In genomic region chr16:90423898-90424297, GRCm38 (mm10) we compare ENCODE assay signal across 11 mouse cellular contexts. TPM values are rescaled to one million over a fixed set of nuclear protein-coding genes. Genes with fewer than 3 reads are reported as not detected.
A peak's percentile ranks its signal among the peaks of the same experiment; 100 is the strongest.
DNase-seq lines count a peak whose midpoint lies in the region; ATAC-seq lines count a peak whose summit lies in the region.
"Had no signal": no experiment of that assay in that cellular context is flagged by ENCODE, and none has a peak within 500 bp of the region (broad histone marks: within the 10 kb centered on the region; RNA-seq: fewer than 3 reads in every experiment).

No protein-coding gene starts in this region.

- H3K27ac ChIP-seq in kidney, embryonic 14.5 days (ENCODE audit: low read depth, low read length): peak overlapping the region; percentile 34; the same call in 1 of the 2 replicates
- H3K27ac ChIP-seq in forebrain, embryonic 11.5 days (ENCODE audit: low read depth, low read length): no peak overlapping the region
- no peak overlapping the region for H3K27ac ChIP-seq in intestine, embryonic 16.5 days (ENCODE audit: low read length)

- WGBS in kidney, embryonic 14.5 days: 9% methylated on average over 3 of the region's 3 CpGs
- 59% methylated on average over 3 of the region's 3 CpGs for WGBS in forebrain, embryonic 11.5 days
- 42% methylated on average over 3 of the region's 3 CpGs for WGBS in intestine, embryonic 16.5 days

- no peak overlapping the region for H3K4me2 ChIP-seq in kidney, embryonic 14.5 days (replicated peaks; ENCODE audit: low read depth, low read length)
- H3K4me2 ChIP-seq in forebrain, embryonic 11.5 days (ENCODE audit: low read depth, low read length, severe bottlenecking): no peak overlapping the region
- H3K4me2 ChIP-seq in intestine, embryonic 16.5 days (ENCODE audit: low read depth, low read length): no peak overlapping the region
- H3K4me2 ChIP-seq: liver, embryonic 11.5 days had no signal

- peaks cover 61% of the 10 kb centered on the region for H3K4me1 ChIP-seq in kidney, embryonic 14.5 days (ENCODE audit: control insufficient read depth, insufficient read depth, low read length)
- H3K4me1 ChIP-seq in forebrain, embryonic 11.5 days (replicated peaks; ENCODE audit: control insufficient read depth, insufficient read depth, low read length): peaks cover 33% of the 10 kb centered on the region
- peaks cover 52% of the 10 kb centered on the region for H3K4me1 ChIP-seq in intestine, embryonic 16.5 days (ENCODE audit: control insufficient read depth, insufficient read depth, low read length)

- H3K36me3 ChIP-seq in kidney, embryonic 14.5 days (ENCODE audit: control insufficient read depth, insufficient read depth, low read length): peaks cover 2% of the 10 kb centered on the region; the same call in 1 of the 2 replicates
- H3K36me3 ChIP-seq in forebrain, embryonic 11.5 days (ENCODE audit: control insufficient read depth, insufficient read depth, low read length): no peaks in the 10 kb centered on the region; the same call in none of the 2 replicates
- H3K36me3 ChIP-seq in intestine, embryonic 16.5 days (ENCODE audit: control insufficient read depth, insufficient read depth, low read length): no peaks in the 10 kb centered on the region

- peak; percentile 90 for ATAC-seq in kidney, embryonic 14.5 days (ENCODE audit: low FRiP score, low TSS enrichment)
- peak; percentile 23 for ATAC-seq in forebrain, embryonic 11.5 days (replicated peaks; ENCODE audit: low FRiP score)
- peak; percentile 43 for ATAC-seq in intestine, embryonic 16.5 days
- no peak for ATAC-seq in inflammation-experienced regulatory T-cells, adult 6 months

- H3K9me3 ChIP-seq in kidney, embryonic 14.5 days (ENCODE audit: control insufficient read depth, low read length): no peaks in the 10 kb centered on the region
- no peaks in the 10 kb centered on the region for H3K9me3 ChIP-seq in forebrain, embryonic 11.5 days (ENCODE audit: control insufficient read depth, low read length)
- no peaks in the 10 kb centered on the region for H3K9me3 ChIP-seq in intestine, embryonic 16.5 days (ENCODE audit: control insufficient read depth, low read length)

- DNase-seq in kidney, adult 9 months: no peak
- peak; percentile 27 for DNase-seq in brain, adult 2 months (ENCODE audit: low read depth, low spot score)
- DNase-seq in forebrain, embryonic 11.5 days (ENCODE audit: low spot score): no peak
- DNase-seq in thymus, postnatal 10 days (ENCODE audit: low spot score in 2 of 2): no peak
- no peak for DNase-seq in liver
- DNase-seq: adrenal gland, adult 8-10 months; thymus, adult 2 months had no signal

- H3K27me3 ChIP-seq in kidney, embryonic 14.5 days (ENCODE audit: control insufficient read depth, insufficient read depth, low read length): no peaks in the 10 kb centered on the region
- H3K27me3 ChIP-seq in forebrain, embryonic 11.5 days (ENCODE audit: control insufficient read depth, insufficient read depth, low read length): no peaks in the 10 kb centered on the region
- no peaks in the 10 kb centered on the region for H3K27me3 ChIP-seq in intestine, embryonic 16.5 days (replicated peaks; ENCODE audit: control insufficient read depth, insufficient read depth, low read length)

- H3K4me3 ChIP-seq in kidney, embryonic 14.5 days (ENCODE audit: low read length): no peak overlapping the region
- H3K4me3 ChIP-seq in forebrain, embryonic 11.5 days (ENCODE audit: low read depth, low read length): no peak overlapping the region
- H3K4me3 ChIP-seq in intestine, embryonic 16.5 days (ENCODE audit: low read length): no peak overlapping the region

- H3K9ac ChIP-seq in kidney, embryonic 14.5 days (ENCODE audit: low read depth, low read length): no peak overlapping the region
- H3K9ac ChIP-seq in forebrain, embryonic 11.5 days (ENCODE audit: low read length): no peak overlapping the region
- H3K9ac ChIP-seq in intestine, embryonic 16.5 days (ENCODE audit: low read depth, low read length): no peak overlapping the region

RNA-seq across cellular contexts. Expression of gene Hunk, which starts 38.1 kb away (rescaled TPM):
- 10.3 and 16.6 TPM in 2 replicates for polyA plus RNA-seq in kidney, embryonic 14.5 days (2014; fragmentation: Nextera tagmentation; extraction: Ambion mirVana)
- polyA plus RNA-seq in forebrain, embryonic 11.5 days (2014; fragmentation: Nextera tagmentation; extraction: Ambion mirVana): 17.6 and 19.1 TPM in 2 replicates
- 4.2 and 5.1 TPM in 2 replicates for polyA plus RNA-seq in intestine, embryonic 16.5 days (2015; fragmentation: Nextera tagmentation; extraction: Ambion mirVana)
- polyA plus RNA-seq in inflammation-experienced regulatory T-cells, adult 6 months (2017; shearing (Covaris generic)): under 1 TPM in 1 of 3 experiments, not detected in 2; 0.43 TPM
